Mouse (Mus musculus) limb, embryonic 13.5 days (tissue): Measurements from ENCODE around the gene Klk9. TPM values are rescaled to one million over a fixed set of nuclear protein-coding genes. Genes with fewer than 3 reads are reported as not detected.
A peak's percentile ranks its signal among the peaks of the same experiment; 100 is the strongest.

Experiments
- ATAC-seq: fragments of 200-750 bp; cut with Nextera tagmentation; 2 replicates; pipeline ENCODE4 v1.8.0; 2017; ENCODE audit warnings: low read depth, moderate number of reproducible peaks, moderate TSS enrichment; ENCODE audit not compliant: low FRiP score
- H3K27ac ChIP-seq: fragments of 300-500 bp; sonication (generic); 2 replicates; pipeline ENCODE4 v1.5.1; 2015; ENCODE audit warnings: inconsistent platforms, mild to moderate bottlenecking, moderate library complexity
- H3K27me3 ChIP-seq: fragments of 300-500 bp; sonication (generic); 2 replicates; pipeline ENCODE4 v1.6.1; 2015; ENCODE audit warnings: mild to moderate bottlenecking, inconsistent platforms
- H3K36me3 ChIP-seq: fragments of 300-500 bp; sonication (generic); 2 replicates; pipeline ENCODE4 v1.6.1; 2015; ENCODE audit warnings: inconsistent platforms, mild to moderate bottlenecking, moderate library complexity
- H3K4me1 ChIP-seq: fragments of 300-500 bp; sonication (generic); 2 replicates; pipeline ENCODE4 v1.6.1; 2015; ENCODE audit warnings: inconsistent platforms
- H3K4me2 ChIP-seq: fragments of 300-500 bp; sonication (generic); replicated peaks from 2 replicates; pipeline ENCODE4 v1.6.1; 2015; ENCODE audit warnings: inconsistent platforms, mild to moderate bottlenecking, moderate library complexity
- H3K4me3 ChIP-seq: fragments of 300-500 bp; sonication (generic); 2 replicates; pipeline ENCODE4 v1.5.1; 2015; ENCODE audit warnings: moderate library complexity, mild to moderate bottlenecking, inconsistent platforms
- H3K9ac ChIP-seq: fragments of 300-500 bp; sonication (generic); 2 replicates; pipeline ENCODE4 v1.6.1; 2015; ENCODE audit warnings: mild to moderate bottlenecking, inconsistent platforms
- H3K9me3 ChIP-seq: fragments of 300-500 bp; sonication (generic); 2 replicates; pipeline ENCODE4 v1.6.1; 2016; ENCODE audit warnings: inconsistent platforms
- WGBS: fragments of 180-500 bp; shearing (Covaris S2); methylation state at CpG from one replicate; pipeline ENCODE4 v1.1.7; 2015; 5-methylcytosine and 5-hydroxymethylcytosine counted together
- polyA plus RNA-seq: library from polyadenylated mRNA; unstranded; fragments of >200 nt; fragmentation: Nextera tagmentation; extraction: Ambion mirVana; gene quantifications from 2 replicates; pipeline ENCODE4 v1.2.1, GENCODE M21; 2015

The Klk9 gene
- polyA plus RNA-seq, 1 experiment from 2014 or later, result 0.38 TPM

DNA sequence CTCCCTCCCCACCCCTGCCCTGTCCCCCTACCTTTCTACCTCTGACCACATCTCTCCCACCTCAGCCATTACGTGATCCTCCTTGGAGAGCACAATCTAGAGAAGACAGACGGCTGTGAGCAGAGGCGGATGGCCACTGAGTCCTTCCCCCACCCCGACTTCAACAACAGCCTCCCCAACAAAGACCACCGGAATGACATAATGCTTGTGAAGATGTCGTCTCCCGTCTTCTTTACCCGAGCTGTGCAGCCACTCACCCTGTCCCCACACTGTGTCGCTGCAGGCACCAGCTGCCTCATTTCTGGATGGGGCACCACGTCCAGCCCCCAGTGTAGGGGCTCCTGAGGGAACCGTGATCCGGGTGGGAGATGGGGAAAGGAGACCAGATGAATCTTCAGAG is 14.3 kb upstream of the Klk9 start:
- H3K27me3 ChIP-seq, result no peaks in the 10 kb centered on the region
- ATAC-seq, result no peak
- 86% methylated on average over 12 of the region's 12 CpGs for WGBS

GRCm38 (mm10) chr7:43778176-43778970 is 13.3 kb upstream of the Klk9 start:
- no peaks in the 10 kb centered on the region for H3K36me3 ChIP-seq
- 89% methylated on average over 10 of the region's 10 CpGs for WGBS
- no peaks in the 10 kb centered on the region for H3K9me3 ChIP-seq
- H3K9ac ChIP-seq, result no peak overlapping the region
- no peak overlapping the region for H3K4me3 ChIP-seq
- ATAC-seq, result no peak
- H3K4me1 ChIP-seq, result peaks cover 9% of the 10 kb centered on the region
- H3K27ac ChIP-seq, result no peak overlapping the region
- no peak overlapping the region for H3K4me2 ChIP-seq
- peaks cover 7% of the 10 kb centered on the region for H3K27me3 ChIP-seq

More for the DNA sequence above, 14.3 kb upstream of the Klk9 start:
- 0 out of 2 replicates have a peak, but pooled peaks cover 2% of the 10 kb centered on the region for H3K4me1 ChIP-seq
- H3K9me3 ChIP-seq, result no peaks in the 10 kb centered on the region
- no peak overlapping the region for H3K4me2 ChIP-seq
- no peak overlapping the region for H3K27ac ChIP-seq
- H3K4me3 ChIP-seq, result no peak overlapping the region
- no peaks in the 10 kb centered on the region for H3K36me3 ChIP-seq
- H3K9ac ChIP-seq, result no peak overlapping the region

DNA sequence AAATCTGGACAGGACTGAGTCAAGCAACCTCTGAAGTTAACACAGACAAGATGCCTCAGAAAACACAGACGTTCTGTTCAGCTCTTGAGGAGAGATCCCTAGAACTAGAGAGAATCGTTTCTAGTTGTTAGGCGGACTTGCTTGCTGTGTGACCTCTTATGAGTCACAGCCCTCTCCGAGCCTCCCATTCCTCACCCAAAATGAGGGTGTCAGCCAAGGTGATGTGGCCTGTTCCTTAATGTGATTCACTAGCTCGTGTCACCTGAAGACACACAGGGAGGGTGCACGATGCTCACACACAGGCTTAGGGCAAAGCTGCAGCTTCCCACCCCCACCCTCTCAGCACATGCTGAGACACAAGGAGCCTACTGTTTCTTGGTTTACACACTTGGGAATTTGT is 11.4 kb upstream of the Klk9 start:
- 59% methylated on average over 6 of the region's 6 CpGs for WGBS
- Histone ChIP-seq H3K27ac (no peak overlapping the region), H3K9ac (no peak overlapping the region), H3K4me1 (peaks cover 9% of the 10 kb centered on the region), H3K36me3 (no peaks in the 10 kb centered on the region), H3K27me3 (peaks cover 21% of the 10 kb centered on the region), H3K9me3 (no peaks in the 10 kb centered on the region), H3K4me3 (no peak overlapping the region), H3K4me2 (no peak overlapping the region)
- ATAC-seq, result no peak

DNA sequence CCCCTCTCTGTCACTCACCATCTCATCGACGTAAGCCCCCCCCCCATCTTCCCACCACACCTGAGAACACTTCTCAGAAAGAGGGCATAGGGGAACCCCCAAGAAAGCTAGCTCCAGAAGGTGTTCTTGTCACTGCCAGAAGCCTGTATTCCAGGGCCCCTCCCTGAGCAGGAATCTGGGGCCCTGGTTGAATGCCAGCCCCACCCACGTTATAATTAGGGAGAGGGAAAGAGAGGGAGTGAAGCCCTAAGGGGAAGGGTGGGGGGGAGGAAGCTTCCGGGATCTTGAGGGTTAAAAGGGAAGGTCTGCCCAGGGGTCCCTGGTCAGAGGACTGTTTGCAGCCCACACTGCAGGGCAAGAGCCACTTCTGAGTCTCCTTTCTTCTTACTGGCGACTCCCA is 10.9 kb upstream of the Klk9 start, which contains the start of gene Klk10:
Gene Klk10, plus strand, starts transcription at position 290 of the 400 bp plus-strand sequence.
- H3K27ac ChIP-seq, result no peak within 1 kb of the TSS
- peaks cover 21% of the 10 kb centered on the region for H3K27me3 ChIP-seq
- no peaks in the 10 kb centered on the region for H3K36me3 ChIP-seq
- no peak for ATAC-seq
- H3K4me2 ChIP-seq, result no peak within 1 kb of the TSS
- H3K4me3 ChIP-seq, result no peak within 1 kb of the TSS
- WGBS, result 47% methylated on average over 5 of the region's 5 CpGs
- no peaks in the 10 kb centered on the region for H3K9me3 ChIP-seq
- H3K9ac ChIP-seq, result no peak within 1 kb of the TSS
- H3K4me1 ChIP-seq, result peaks cover 9% of the 10 kb centered on the region

DNA sequence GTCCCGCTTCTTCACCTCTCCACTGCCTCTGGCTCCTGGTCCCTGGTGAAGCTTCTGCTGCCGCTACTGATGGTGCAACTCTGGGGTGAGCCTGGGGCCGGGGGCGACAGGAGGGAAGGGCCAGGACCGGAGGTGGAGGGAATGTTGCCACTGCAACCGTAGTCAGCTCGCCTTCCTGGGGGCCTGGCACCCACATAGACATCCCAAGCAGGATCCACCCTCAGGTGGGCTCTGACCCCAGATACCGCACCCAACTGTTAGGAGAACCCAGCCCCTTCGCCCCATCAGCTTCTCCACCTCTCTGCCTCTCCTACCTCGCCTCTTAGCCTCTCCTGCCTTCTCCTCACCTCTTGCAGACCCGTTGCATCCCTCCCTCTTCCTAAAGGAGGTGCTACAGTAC is 10.2 kb upstream of the Klk9 start:
- no peak overlapping the region for H3K4me3 ChIP-seq
- H3K4me2 ChIP-seq, result no peak overlapping the region
- ATAC-seq, result no peak
- peaks cover 9% of the 10 kb centered on the region for H3K4me1 ChIP-seq
- H3K27ac ChIP-seq, result no peak overlapping the region
- H3K9ac ChIP-seq, result no peak overlapping the region
- peaks cover 21% of the 10 kb centered on the region for H3K27me3 ChIP-seq
- 84% methylated on average over 11 of the region's 11 CpGs for WGBS
- no peaks in the 10 kb centered on the region for H3K9me3 ChIP-seq
- H3K36me3 ChIP-seq, result no peaks in the 10 kb centered on the region

- Histone ChIP-seq H3K4me3 (peak overlapping the region; percentile 33), H3K36me3 (no peaks in the 10 kb centered on the region), H3K9ac (no peak overlapping the region), H3K9me3 (no peaks in the 10 kb centered on the region), H3K4me2 (peak overlapping the region; percentile 66), H3K27ac (no peak overlapping the region), H3K4me1 (peaks cover 9% of the 10 kb centered on the region), H3K27me3 (peaks cover 21% of the 10 kb centered on the region)
- ATAC-seq, result peak; percentile 86
- 7% methylated on average over 36 of the region's 36 CpGs for WGBS
Observed at GRCm38 (mm10) chr7:43782275-43783265, 9.1 kb upstream of the Klk9 start.

- H3K36me3 ChIP-seq, result no peaks in the 10 kb centered on the region
- H3K4me2 ChIP-seq, result no peak overlapping the region
- no peak overlapping the region for H3K9ac ChIP-seq
- H3K27me3 ChIP-seq, result peaks cover 21% of the 10 kb centered on the region
- no peak overlapping the region for H3K27ac ChIP-seq
- H3K9me3 ChIP-seq, result no peaks in the 10 kb centered on the region
- WGBS, result 75% methylated on average over 1 of the region's 1 CpGs
- no peak overlapping the region for H3K4me3 ChIP-seq
- peaks cover 9% of the 10 kb centered on the region for H3K4me1 ChIP-seq
- no peak for ATAC-seq
Observed at GRCm38 (mm10) chr7:43785286-43785685, 6.4 kb upstream of the Klk9 start.

GRCm38 (mm10) chr7:43788096-43788495 is 3.6 kb upstream of the Klk9 start:
- Histone ChIP-seq H3K4me3 (no peak overlapping the region), H3K9ac (no peak overlapping the region), H3K27me3 (peaks cover 19% of the 10 kb centered on the region), H3K9me3 (no peaks in the 10 kb centered on the region), H3K4me1 (no peaks in the 10 kb centered on the region), H3K27ac (no peak overlapping the region), H3K4me2 (no peak overlapping the region), H3K36me3 (no peaks in the 10 kb centered on the region)
- WGBS, result 81% methylated on average over 3 of the region's 3 CpGs
- no peak for ATAC-seq

- H3K27ac ChIP-seq, result no peak overlapping the region
- H3K4me3 ChIP-seq, result no peak overlapping the region
- no peaks in the 10 kb centered on the region for H3K9me3 ChIP-seq
- H3K4me2 ChIP-seq, result no peak overlapping the region
- no peak overlapping the region for H3K9ac ChIP-seq
- peaks cover 15% of the 10 kb centered on the region for H3K27me3 ChIP-seq
- H3K36me3 ChIP-seq, result no peaks in the 10 kb centered on the region
- whole genome bisulfite sequencing, result 67% methylated on average over 2 of the region's 2 CpGs
- ATAC-seq, result no peak
- H3K4me1 ChIP-seq, result no peaks in the 10 kb centered on the region
Observed at GRCm38 (mm10) chr7:43789295-43789694, 2.4 kb upstream of the Klk9 start.

DNA sequence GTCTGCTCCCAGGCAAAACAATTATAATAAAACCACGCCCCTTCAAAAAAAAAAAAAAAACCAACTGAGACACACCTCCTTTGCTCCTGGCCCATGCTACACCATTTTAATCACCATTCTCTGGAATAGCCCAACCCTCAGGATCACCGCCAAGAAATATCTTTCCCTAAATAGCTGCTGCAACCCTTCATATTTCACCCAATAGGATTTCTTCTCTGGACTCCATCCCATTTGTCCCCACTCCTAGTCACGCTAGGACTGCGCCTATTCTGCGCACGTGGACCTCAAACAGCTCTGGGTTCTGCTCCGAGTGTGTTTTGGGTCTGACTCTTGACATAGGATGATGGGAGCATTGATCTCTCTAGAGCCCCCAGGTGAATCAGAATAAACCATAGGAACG is 4.7 kb downstream of the Klk9 start:
- Histone ChIP-seq H3K27ac (no peak overlapping the region), H3K27me3 (peaks cover 56% of the 10 kb centered on the region), H3K4me3 (peak overlapping the region; percentile 53), H3K9ac (peak overlapping the region; percentile 64), H3K9me3 (no peaks in the 10 kb centered on the region), H3K4me1 (peaks cover 19% of the 10 kb centered on the region), H3K4me2 (peak overlapping the region; percentile 78), H3K36me3 (no peaks in the 10 kb centered on the region)
- 5% methylated on average over 8 of the region's 8 CpGs for WGBS
- ATAC-seq, result no peak

GRCm38 (mm10) chr7:43797333-43797769 is 5.7 kb downstream of the Klk9 start, which contains the start of gene Klk8:
Gene Klk8 (plus strand): TSS chr7:43797577.
- under 1% methylated on average over 28 of the region's 28 CpGs for WGBS
- Histone ChIP-seq H3K4me3 (peak within 1 kb of the TSS; percentile 53), H3K9me3 (no peaks in the 10 kb centered on the region), H3K27me3 (peaks cover 54% of the 10 kb centered on the region), H3K4me2 (peak within 1 kb of the TSS; percentile 78), H3K27ac (no peak within 1 kb of the TSS), H3K4me1 (peaks cover 19% of the 10 kb centered on the region), H3K36me3 (no peaks in the 10 kb centered on the region), H3K9ac (peak within 1 kb of the TSS; percentile 64)
- peak; percentile 51; the same call in 1 of the 2 replicates for ATAC-seq
